Mouse (Mus musculus) spleen, postnatal 4 days (tissue): Measurements from ENCODE around the gene Tap1.

ENCODE experiments used
- DNase-seq, 2 experiments: peaks; one replicate each; pipeline ENCODE4 v3.0.0; 2022; ENCODE audit warnings: low spot score in 2 of 2

Gene Tap1

GRCm38 (mm10) chr17:34179913-34180859 is 7.2 kb upstream of the Tap1 start:
- no peak for DNase-seq

DNA sequence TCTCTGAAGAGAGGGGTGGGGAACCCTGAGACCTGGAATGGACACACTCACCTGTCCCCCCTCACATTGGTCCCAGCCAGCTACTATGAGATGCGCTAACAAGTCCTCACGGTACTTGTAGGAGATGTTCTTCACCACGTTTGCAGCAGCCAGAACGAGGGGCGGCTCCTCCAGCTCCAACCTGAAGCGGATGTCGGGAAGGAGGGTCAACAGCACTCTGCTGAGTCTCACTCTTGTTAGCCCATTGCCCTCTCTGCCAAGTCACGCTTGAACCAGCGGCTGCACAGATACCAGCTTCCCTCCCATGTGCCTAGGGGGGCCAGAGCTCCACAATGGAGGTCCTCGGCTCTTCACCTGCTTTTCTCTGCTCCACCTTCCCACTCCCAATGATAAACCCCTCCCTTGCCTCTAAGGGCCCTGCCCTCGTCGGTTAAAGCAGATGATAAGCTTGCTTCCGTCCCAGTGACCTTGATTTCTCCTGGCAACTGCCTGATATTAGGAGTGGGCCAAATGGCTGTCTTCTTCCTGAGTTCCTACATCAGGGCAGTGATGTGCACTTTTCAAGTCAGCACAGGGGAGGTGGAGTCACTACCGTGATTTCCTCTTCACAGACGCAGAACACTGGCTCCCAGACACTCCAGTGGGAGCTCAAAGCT is 3.7 kb upstream of the Tap1 start:
- DNase-seq = no peak

DNA sequence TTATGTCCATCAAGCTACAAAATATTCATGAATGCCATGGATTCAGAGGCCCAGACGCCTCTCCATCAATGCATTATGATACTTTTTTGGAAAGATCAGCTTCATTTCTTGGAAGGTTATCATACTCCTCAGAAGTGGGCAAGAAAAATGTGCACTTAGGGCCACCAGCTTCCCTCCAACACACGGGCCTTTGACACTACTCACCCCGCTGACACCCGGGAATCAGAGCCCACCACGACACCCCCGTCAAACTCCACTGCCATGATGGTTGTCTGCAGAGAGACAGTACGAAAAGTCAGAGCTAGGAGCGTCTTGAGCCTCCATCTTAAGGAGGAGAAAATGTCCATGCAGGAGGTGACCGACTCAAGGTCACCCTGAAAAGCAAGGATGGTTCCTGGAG is 1.8 kb upstream of the Tap1 start:
- no peak for DNase-seq

DNA sequence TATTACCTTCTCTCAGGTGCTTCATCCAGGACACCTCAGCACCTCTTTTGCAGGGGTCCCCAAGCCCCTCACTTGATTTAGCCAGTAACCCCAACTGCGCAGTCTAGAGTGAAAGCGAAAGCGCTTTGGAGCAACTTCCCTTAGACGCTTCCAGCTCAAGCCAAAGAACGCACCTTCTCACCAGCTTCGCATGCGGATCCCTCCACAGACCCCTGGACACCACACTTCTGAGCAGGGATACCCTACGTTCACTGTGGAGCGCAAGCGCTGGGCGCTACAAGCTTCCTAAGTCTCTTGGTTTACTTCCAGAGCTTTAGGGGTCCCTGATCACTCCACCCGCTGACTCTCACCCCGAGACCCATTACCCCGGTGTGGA is 480 bp upstream of the Tap1 start:
- no peak for DNase-seq

GRCm38 (mm10) chr17:34188010-34188409 is 657 bp downstream of the Tap1 start:
- DNase-seq = peak; percentile 61 to 82

DNA sequence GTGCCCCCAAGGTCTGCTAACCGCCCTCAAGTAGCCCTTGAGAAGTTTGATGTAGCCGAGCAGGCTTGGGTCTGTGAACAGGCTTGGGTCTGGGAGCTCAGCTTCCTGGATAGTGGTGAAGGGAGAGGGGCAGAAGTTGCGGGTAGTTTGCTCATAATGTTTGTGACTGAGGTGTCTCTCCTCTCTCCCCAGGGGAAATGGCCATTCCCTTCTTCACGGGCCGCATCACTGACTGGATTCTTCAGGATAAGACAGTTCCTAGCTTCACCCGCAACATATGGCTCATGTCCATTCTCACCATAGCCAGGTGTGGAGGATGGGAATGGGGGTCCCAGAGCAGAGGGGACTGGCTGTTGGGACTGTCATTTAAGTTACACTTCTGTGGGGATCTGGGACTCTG is 1.6 kb downstream of the Tap1 start:
- no peak for DNase-seq

GRCm38 (mm10) chr17:34192852-34193251 is 5.5 kb downstream of the Tap1 start:
- DNase-seq = no peak

DNA sequence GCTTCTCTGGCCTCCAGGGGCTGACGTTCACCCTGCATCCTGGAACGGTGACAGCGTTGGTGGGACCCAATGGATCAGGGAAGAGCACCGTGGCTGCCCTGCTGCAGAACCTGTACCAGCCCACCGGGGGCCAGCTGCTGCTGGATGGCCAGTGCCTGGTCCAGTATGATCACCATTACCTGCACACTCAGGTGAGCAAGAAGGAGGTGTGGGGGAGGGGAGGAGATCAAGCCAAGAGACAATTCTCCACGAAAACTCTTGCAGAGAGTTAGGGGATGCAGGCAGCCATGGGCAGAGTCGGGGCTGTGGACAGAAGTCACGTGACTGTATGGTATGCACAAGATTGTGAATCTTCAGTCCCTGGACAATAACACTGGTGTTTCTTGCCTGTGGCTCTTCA is 6.1 kb downstream of the Tap1 start:
- DNase-seq = no peak

- no peak for DNase-seq
Measured at GRCm38 (mm10) chr17:34194723-34195122, 7.4 kb downstream of the Tap1 start.

DNA sequence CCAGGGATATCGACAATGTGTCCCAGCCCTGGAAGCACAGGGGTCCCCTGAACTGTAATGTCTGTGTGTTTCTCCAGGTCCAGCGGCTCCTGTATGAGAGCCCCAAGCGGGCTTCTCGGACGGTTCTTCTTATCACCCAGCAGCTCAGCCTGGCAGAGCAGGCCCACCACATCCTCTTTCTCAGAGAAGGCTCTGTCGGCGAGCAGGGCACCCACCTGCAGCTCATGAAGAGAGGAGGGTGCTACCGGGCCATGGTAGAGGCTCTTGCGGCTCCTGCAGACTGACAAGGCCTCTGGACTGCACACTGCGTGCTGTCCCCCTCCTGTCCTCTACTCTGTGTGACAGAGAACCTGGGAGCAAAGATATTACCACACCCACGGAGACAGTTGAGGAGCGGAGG is 9.1 kb downstream of the Tap1 start:
- peak; percentile 59 to 78 for DNase-seq

DNA sequence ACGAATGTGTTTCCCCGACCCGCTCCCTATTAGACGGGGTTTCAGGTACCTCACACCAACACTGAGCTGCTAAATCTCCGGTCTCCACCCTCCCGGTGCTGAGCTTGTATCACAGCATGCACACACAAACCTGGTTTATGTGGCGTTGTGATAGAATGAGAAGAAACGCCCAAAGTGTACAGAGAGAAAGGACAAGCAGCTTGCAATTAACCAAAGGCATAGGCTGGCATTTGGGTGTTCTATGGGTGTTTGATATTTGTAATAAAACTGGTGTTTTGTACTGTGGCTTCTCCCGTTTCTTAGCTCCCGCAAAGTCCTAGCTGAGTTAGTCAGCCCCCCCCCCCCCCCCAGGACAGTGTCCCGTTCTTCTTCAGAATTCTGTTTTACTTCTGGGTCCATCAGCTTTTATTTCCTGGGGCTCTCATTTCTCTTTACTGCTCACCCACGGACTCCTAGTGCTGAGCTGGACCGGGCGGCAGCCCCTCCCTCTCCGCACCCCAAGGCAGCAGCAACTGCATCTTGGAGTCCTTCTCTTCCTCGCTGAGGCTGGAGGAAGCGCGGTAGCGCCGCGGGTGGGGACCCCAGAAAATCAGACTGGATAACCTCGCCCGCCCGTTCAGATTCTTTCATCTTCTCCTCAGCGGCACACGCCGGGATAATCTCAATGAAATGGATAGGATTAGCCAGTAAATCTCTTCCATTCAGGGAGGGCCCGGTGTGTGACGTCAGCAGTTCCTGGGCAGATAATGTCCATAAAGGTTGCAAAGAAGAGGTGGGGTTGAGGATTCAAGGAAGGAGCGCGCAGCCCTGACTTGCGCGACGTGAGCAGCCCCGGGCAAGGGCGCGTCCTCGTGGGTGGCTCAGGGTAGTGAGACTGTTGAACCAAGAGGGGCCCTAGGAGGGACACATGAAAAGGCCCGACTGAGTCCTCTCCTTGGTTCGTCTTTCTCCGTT is 9.9 kb downstream of the Tap1 start, which contains the start of gene Psmb8:
Gene Psmb8 (plus strand): TSS at position 781 of the 954 bp plus-strand sequence.
- DNase-seq = peak; percentile 78 to 89

GRCm38 (mm10) chr17:34197904-34198520 is 10.7 kb downstream of the Tap1 start:
- DNase-seq = peak; percentile 67 to 80

GRCm38 (mm10) chr17:34198521-34198912 is 11.2 kb downstream of the Tap1 start:
- no peak for DNase-seq

DNA sequence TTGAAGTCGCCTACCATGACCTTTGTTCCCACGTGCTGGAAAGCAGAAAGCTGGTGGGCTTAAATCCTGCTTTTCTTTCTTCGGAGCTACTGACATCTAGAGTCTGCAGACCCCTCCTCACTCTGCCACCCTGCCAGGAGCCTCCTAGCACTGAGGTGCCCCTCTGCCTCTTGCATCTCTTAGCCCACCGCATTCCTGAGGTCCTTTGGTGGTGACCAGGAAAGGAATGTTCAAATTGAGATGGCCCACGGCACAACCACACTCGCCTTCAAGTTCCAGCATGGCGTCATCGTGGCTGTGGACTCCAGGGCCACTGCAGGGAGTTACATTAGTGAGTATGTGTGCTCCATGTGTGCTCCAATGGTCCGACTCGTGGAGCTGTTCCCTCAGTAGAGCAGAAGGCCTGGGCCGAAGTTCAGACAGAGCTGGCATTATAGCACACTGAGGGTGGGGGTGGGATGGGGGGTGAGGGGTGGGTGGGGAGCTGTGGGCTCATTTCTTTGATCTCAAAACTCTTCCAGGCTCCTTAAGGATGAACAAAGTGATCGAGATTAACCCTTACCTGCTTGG is 11.8 kb downstream of the Tap1 start:
- DNase-seq = no peak

DNA sequence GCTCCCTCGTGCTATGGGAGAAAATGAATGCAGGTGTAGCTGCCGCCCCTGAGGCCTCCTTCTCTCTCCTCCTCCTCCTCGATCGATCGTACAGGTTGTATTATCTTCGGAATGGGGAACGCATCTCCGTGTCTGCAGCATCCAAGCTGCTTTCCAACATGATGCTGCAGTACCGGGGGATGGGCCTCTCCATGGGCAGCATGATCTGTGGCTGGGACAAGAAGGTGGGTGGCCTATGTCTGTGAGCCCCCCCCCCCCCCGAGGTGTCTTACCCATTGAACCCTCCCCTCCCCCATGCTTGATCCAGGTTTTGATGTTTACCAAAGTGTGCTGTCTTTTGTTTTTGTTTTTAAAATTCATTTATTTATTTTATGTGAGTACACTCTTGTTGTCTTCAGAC is 12.7 kb downstream of the Tap1 start:
- no peak for DNase-seq

DNA sequence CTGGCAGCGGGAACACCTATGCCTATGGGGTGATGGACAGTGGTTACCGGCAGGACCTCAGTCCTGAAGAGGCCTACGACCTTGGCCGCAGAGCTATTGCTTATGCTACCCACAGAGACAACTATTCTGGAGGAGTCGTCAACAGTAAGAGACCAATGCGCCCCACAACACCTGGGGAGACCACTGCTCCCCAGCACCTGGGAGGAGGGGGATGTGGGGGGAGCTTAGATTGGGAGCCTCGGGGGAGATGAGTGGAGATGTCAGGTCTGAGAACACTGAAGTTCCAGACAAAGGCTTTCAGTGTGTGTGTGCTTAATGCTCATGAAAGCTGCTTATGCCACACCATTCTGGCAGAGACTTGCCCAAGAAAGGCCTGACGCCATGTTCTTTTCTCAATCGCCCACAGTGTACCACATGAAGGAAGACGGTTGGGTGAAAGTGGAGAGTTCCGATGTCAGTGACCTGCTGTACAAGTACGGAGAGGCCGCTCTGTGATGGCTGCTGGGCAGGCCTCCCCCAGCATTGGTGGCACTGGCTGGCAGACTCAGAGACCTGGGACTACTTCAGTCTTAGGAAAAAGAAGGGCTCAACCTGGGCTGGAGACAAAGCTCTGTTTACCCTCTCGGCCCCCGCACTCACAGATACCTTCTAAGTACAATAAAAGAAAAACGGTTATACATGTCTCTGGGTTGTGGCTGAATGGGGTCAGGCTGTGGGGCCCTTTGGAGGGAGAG is 13.6 kb downstream of the Tap1 start:
- DNase-seq = no peak

DNA sequence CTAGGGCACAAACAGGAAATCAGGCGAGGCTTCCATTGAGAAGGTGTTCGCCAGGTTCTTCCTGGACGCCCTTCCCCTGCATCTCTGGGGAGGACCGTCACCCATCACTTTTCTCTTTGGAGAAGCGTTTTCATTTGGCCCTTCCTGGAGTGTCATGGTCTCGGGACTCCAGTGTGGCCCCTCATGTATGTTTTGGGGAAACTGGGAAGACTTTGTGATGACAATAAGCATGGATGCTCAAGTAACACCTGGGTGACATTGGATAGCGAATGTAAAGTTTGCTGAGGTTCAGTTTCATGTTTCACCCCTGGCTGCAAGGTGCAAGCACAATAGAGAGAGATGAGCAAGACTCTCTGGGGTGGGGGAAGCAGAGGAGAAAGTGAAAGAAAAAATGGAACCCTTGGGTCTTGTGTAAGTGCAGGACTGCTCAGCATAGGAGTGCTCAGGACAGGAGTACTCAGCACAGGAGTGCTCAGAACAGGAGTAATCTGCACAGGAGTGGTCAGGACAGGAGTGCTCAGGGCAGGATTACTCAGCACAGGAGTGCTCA is 14.2 kb downstream of the Tap1 start:
- no peak for DNase-seq

DNA sequence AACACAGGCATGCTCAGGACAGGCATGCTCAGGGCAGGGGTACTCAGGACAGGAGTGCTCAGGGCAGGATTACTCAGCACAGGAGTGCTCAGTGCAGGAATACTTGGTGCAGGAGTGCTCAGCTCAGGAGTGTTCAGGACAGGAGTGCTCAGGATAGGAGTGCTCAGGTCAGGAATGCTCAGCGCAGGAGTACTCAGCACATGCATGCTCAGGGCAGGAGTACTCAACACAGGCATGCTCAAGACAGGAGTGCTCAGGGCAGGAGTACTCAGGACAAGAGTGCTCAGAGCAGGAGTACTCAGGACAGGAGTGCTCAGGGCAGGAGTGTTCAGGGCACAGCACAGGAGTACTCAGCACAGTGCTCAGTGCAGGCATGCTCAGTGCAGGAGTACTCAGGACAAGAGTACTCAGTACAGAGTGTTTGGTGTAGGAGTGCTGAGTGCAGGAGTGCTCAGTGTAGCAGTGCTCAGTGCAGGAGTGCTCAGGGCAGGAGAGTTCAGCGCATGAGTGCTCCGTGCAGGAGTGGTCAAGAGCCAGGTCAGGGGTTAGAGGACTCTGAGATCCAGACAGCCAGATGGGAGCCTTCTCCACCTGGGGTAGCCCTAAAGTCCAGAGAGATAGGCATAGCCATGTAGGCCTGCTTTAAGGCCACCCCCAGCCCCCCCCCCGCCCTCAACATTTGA is 15.5 kb downstream of the Tap1 start:
- no peak for DNase-seq

GRCm38 (mm10) chr17:34203444-34203843 is 16.1 kb downstream of the Tap1 start, which contains the start of gene Tap2:
Gene Tap2 (plus strand): TSS chr17:34203527.
- DNase-seq = no peak
